9 mouse cellular contexts compared by ENCODE assay signal in the genomic region with DNA sequence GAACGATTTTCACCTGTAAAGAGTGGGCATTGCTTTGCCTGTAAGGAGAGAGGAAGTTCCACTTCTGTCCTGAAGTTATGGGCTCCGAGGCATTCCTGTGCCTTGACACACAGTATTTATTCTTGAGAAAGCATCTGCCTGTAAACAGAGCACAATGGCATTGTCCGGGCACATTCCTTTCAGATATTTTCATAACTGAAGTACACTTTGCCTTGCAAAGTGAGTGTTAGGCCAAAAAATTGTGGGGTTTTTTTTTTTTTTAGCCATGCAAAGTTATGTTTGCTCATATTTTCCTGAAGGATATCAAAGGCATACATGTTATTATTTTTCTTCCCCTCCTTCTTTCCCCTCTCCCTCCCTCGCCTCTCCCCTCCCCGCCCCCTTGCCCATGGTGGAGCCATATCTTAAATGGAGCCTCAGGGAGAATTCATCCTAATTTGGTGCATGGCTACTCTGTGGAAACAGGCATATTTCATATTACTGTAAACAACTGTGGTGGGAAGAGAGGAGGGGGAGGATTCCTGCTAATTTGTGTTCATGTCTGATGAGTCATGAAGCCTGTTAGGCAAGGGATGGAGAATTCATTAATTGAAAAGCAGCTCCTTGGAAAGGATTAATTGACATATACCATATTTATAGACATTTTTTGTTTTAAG. TPM values are rescaled to one million over a fixed set of nuclear protein-coding genes. Genes with fewer than 3 reads are reported as not detected.
DNase-seq lines count a peak whose midpoint lies in the region; ATAC-seq and TF ChIP-seq lines count a peak whose summit lies in the region.
"Had no signal": no experiment of that assay in that cellular context is flagged by ENCODE, and none has a peak within 500 bp of the region (broad histone marks: within the 10 kb centered on the region; RNA-seq: fewer than 3 reads in every experiment).

No protein-coding gene starts in this region.

- H3K27me3 ChIP-seq in heart, embryonic 14.5 days (ENCODE audit: control insufficient read depth, insufficient read depth, low read length) = no peaks in the 10 kb centered on the region
- no peaks in the 10 kb centered on the region for H3K27me3 ChIP-seq in heart, embryonic 10.5 days (ENCODE audit: insufficient read depth, poor library complexity, severe bottlenecking)
- H3K27me3 ChIP-seq in lung, embryonic 15.5 days = no peaks in the 10 kb centered on the region
- no peaks in the 10 kb centered on the region for H3K27me3 ChIP-seq in cerebellum, adult 2 months (ENCODE audit: control insufficient read depth, insufficient read depth, low read length)

- 57% methylated on average over 5 of the region's 5 CpGs for WGBS in heart, embryonic 14.5 days
- 68% methylated on average over 5 of the region's 5 CpGs for WGBS in heart, embryonic 10.5 days
- WGBS in lung, embryonic 15.5 days = 16% methylated on average over 5 of the region's 5 CpGs
- 66% methylated on average over 5 of the region's 5 CpGs for WGBS in cerebellum, adult 2 months

- H3K9ac ChIP-seq in heart, embryonic 14.5 days (ENCODE audit: low read length) = peak overlapping the region; percentile 34; the same call in 1 of the 2 replicates
- no peak overlapping the region; the same call in 1 of the 2 replicates for H3K9ac ChIP-seq in lung, embryonic 15.5 days

- no peak for ATAC-seq in heart, embryonic 14.5 days (ENCODE audit: insufficient number of reproducible peaks, insufficient read depth, low FRiP score, low read depth)
- ATAC-seq in lung, embryonic 15.5 days (ENCODE audit: borderline replicate concordance, extremely low read depth, low FRiP score, low TSS enrichment) = no peak
- no peak for ATAC-seq in megakaryocyte progenitor cell, adult 5-6 weeks (replicated peaks; ENCODE audit: poor library complexity)

- H3K4me3 ChIP-seq in heart, embryonic 14.5 days (ENCODE audit: control insufficient read depth in 1 of 2, insufficient read depth in 1 of 2, low read depth in 1 of 2, low read length in 2 of 2) = no peak overlapping the region
- H3K4me3 ChIP-seq in heart, embryonic 10.5 days = no peak overlapping the region
- H3K4me3 ChIP-seq in bone marrow macrophage, adult 2 months (ENCODE audit: insufficient read depth, low read length) = peak overlapping the region; percentile 29; the same call in 1 of the 2 replicates
- peak overlapping the region; percentile 3 for H3K4me3 ChIP-seq in lung, embryonic 15.5 days
- H3K4me3 ChIP-seq in cerebellum, adult 2 months (replicated peaks; ENCODE audit: insufficient read depth, low read depth, low read length) = no peak overlapping the region
- H3K4me3 ChIP-seq: hindbrain, embryonic 10.5 days had no signal

- 0 out of 4 replicates have a peak overlapping the region, but pooled peaks of 1 of the 2 experiments have one; percentile 14 for H3K27ac ChIP-seq in heart, embryonic 14.5 days (replicated peaks in 1 of 2; ENCODE audit: control insufficient read depth in 1 of 2, insufficient read depth in 1 of 2, low read depth in 2 of 2, low read length in 2 of 2)
- H3K27ac ChIP-seq in heart, embryonic 10.5 days = no peak overlapping the region
- peak overlapping the region; percentile 24 for H3K27ac ChIP-seq in bone marrow macrophage, adult 2 months (ENCODE audit: insufficient read depth, low read depth, low read length)
- H3K27ac ChIP-seq in lung, embryonic 15.5 days = peak overlapping the region; percentile 61
- H3K27ac ChIP-seq in cerebellum, adult 2 months (ENCODE audit: insufficient read depth, low read length) = no peak overlapping the region
- H3K27ac ChIP-seq: hindbrain, embryonic 10.5 days had no signal

- no peak for TF ChIP-seq POLR2A in bone marrow macrophage, adult 2 months (IDR thresholded peaks at IDR 0.05; ENCODE audit: borderline replicate concordance, low read depth, low read length)
- no peak for TF ChIP-seq POLR2A in cerebellum, adult 2 months (IDR thresholded peaks at IDR 0.05; ENCODE audit: borderline replicate concordance, insufficient read depth, low read length)

- TF ChIP-seq CTCF in bone marrow macrophage, adult 2 months (IDR thresholded peaks at IDR 0.05; ENCODE audit: low read depth, low read length) = no peak
- no peak for TF ChIP-seq CTCF in cerebellum, adult 2 months (IDR thresholded peaks at IDR 0.05; ENCODE audit: borderline replicate concordance, insufficient read depth, low read depth, low read length)

- H3K36me3 ChIP-seq in heart, embryonic 14.5 days (ENCODE audit: control insufficient read depth, insufficient read depth, low read length) = no peaks in the 10 kb centered on the region
- H3K36me3 ChIP-seq in heart, embryonic 10.5 days = no peaks in the 10 kb centered on the region
- H3K36me3 ChIP-seq in lung, embryonic 15.5 days = no peaks in the 10 kb centered on the region
- H3K36me3 ChIP-seq: hindbrain, embryonic 10.5 days had no signal

- H3K4me2 ChIP-seq in heart, embryonic 14.5 days (ENCODE audit: low read length) = peak overlapping the region; percentile 88
- peak overlapping the region; percentile 64 for H3K4me2 ChIP-seq in lung, embryonic 15.5 days

- no peaks in the 10 kb centered on the region for H3K9me3 ChIP-seq in heart, embryonic 14.5 days (ENCODE audit: control insufficient read depth, low read length)
- no peaks in the 10 kb centered on the region for H3K9me3 ChIP-seq in heart, embryonic 10.5 days
- no peaks in the 10 kb centered on the region for H3K9me3 ChIP-seq in lung, embryonic 15.5 days
- H3K9me3 ChIP-seq: hindbrain, embryonic 10.5 days had no signal

- H3K4me1 ChIP-seq in heart, embryonic 14.5 days (ENCODE audit: control insufficient read depth in 2 of 2, insufficient read depth in 2 of 2, low read length in 2 of 2) = peaks cover 5 to 48% of the 10 kb centered on the region in 2 experiments
- H3K4me1 ChIP-seq in heart, embryonic 10.5 days = peaks cover 36% of the 10 kb centered on the region
- peaks cover 24% of the 10 kb centered on the region for H3K4me1 ChIP-seq in bone marrow macrophage, adult 2 months (ENCODE audit: control insufficient read depth, insufficient read depth, low read length)
- H3K4me1 ChIP-seq in lung, embryonic 15.5 days = peaks cover 55% of the 10 kb centered on the region
- H3K4me1 ChIP-seq in cerebellum, adult 2 months (ENCODE audit: control insufficient read depth, insufficient read depth, low read length) = peaks cover 14% of the 10 kb centered on the region

- no peak for DNase-seq in heart, embryonic 10.5 days (ENCODE audit: low spot score)
- peak; percentile 10 for DNase-seq in CD4-positive helper T cell, adult 2 months (ENCODE audit: low read depth, low spot score)
- no peak for DNase-seq in spleen, adult 12 weeks (ENCODE audit: low spot score)
- no peak for DNase-seq in cerebellum, adult 2 months

RNA-seq across cellular contexts. Expression of a gene that starts 32.3 kb away (rescaled TPM):
- 92.7 and 93.2 TPM in 2 replicates for polyA plus RNA-seq in heart, embryonic 14.5 days (2014; fragmentation: Nextera tagmentation; extraction: Ambion mirVana)
- polyA plus RNA-seq in heart, embryonic 10.5 days (2016; fragmentation: Nextera tagmentation; extraction: Ambion mirVana) = 66.5 and 71.7 TPM in 2 replicates
- polyA plus RNA-seq in bone marrow macrophage, adult 2 months (2012; ENCODE audit: insufficient read depth, insufficient read length, missing spikeins) = 668 and 730 TPM in 2 replicates
- 168 and 169 TPM in 2 replicates for polyA plus RNA-seq in lung, embryonic 15.5 days (2015; fragmentation: Nextera tagmentation; extraction: Ambion mirVana)
- 62.7 and 66.7 TPM in 2 replicates for polyA plus RNA-seq in cerebellum, adult 2 months (2012; rRNA removed)
- 542 and 611 TPM in 2 replicates for total RNA-seq in megakaryocyte progenitor cell, adult 5-6 weeks (2015)
- 545 and 581 TPM in 2 replicates for total RNA-seq in megakaryocyte progenitor cell, adult 5-6 weeks (2017)

Comparison
In these comparisons a context has a peak if more than half of its experiments do, and no peak if none do; other contexts are left out.
1. H3K27ac ChIP-seq: peak in bone marrow macrophage, adult 2 months (single experiment) and lung, embryonic 15.5 days (single experiment); none in heart, embryonic 10.5 days (single experiment) and cerebellum, adult 2 months (single experiment).
2. H3K4me3 ChIP-seq: peak in bone marrow macrophage, adult 2 months (single experiment) and lung, embryonic 15.5 days (single experiment); none in heart, embryonic 14.5 days (0 of 2), heart, embryonic 10.5 days (single experiment) and cerebellum, adult 2 months (single experiment).